Mouse (Mus musculus): ENCODE data around the gene Cdh5. TPM values are rescaled to one million over a fixed set of nuclear protein-coding genes. Genes with fewer than 3 reads are reported as not detected.

Cdh5 gene
- polyA plus RNA-seq, 1 experiment from 2014 or later, result 15.3 TPM

GRCm38 (mm10) chr8:104124534-104124933, 23.1 kb downstream of the Cdh5 start:
- Histone ChIP-seq H3K9me3 (no peaks in the 10 kb centered on the region), H3K36me3 (replicated peaks) (no peaks in the 10 kb centered on the region), H3K9ac (no peak overlapping the region), H3K4me2 (no peak overlapping the region), H3K4me3 (no peak overlapping the region), H3K27ac (no peak overlapping the region), H3K27me3 (replicated peaks) (no peaks in the 10 kb centered on the region), H3K4me1 (no peaks in the 10 kb centered on the region)
- ATAC-seq (replicated peaks), result no peak
- WGBS, result 81% methylated on average over 5 of the region's 5 CpGs

- H3K27ac ChIP-seq, result no peak overlapping the region
- no peaks in the 10 kb centered on the region for H3K4me1 ChIP-seq
- no peak for ATAC-seq (replicated peaks)
- H3K9me3 ChIP-seq, result no peaks in the 10 kb centered on the region
- H3K4me3 ChIP-seq, result no peak overlapping the region
- no peak overlapping the region for H3K9ac ChIP-seq
- H3K4me2 ChIP-seq, result no peak overlapping the region
- H3K36me3 ChIP-seq (replicated peaks), result no peaks in the 10 kb centered on the region
- 72% methylated on average over 4 of the region's 4 CpGs for WGBS
- H3K27me3 ChIP-seq (replicated peaks), result no peaks in the 10 kb centered on the region
Measured at GRCm38 (mm10) chr8:104127160-104127883, 25.9 kb downstream of the Cdh5 start.

GRCm38 (mm10) chr8:104130916-104131315, 29.5 kb downstream of the Cdh5 start:
- no peak overlapping the region for H3K9ac ChIP-seq
- H3K27ac ChIP-seq, result no peak overlapping the region
- no peaks in the 10 kb centered on the region for H3K27me3 ChIP-seq (replicated peaks)
- no peaks in the 10 kb centered on the region for H3K36me3 ChIP-seq (replicated peaks)
- no peaks in the 10 kb centered on the region for H3K9me3 ChIP-seq
- no peak overlapping the region for H3K4me2 ChIP-seq
- H3K4me3 ChIP-seq, result no peak overlapping the region
- no peaks in the 10 kb centered on the region for H3K4me1 ChIP-seq
- WGBS, result 95% methylated on average over 9 of the region's 9 CpGs
- no peak for ATAC-seq (replicated peaks)

- no peaks in the 10 kb centered on the region for H3K9me3 ChIP-seq
- H3K9ac ChIP-seq, result no peak overlapping the region
- no peak overlapping the region for H3K27ac ChIP-seq
- no peaks in the 10 kb centered on the region for H3K27me3 ChIP-seq (replicated peaks)
- H3K4me2 ChIP-seq, result no peak overlapping the region
- 86% methylated on average over 7 of the region's 7 CpGs for WGBS
- no peak overlapping the region for H3K4me3 ChIP-seq
- no peaks in the 10 kb centered on the region for H3K36me3 ChIP-seq (replicated peaks)
- ATAC-seq (replicated peaks), result no peak
- no peaks in the 10 kb centered on the region for H3K4me1 ChIP-seq
Measured at GRCm38 (mm10) chr8:104131414-104131975, 30.1 kb downstream of the Cdh5 start.

- 91% methylated on average over 8 of the region's 8 CpGs for WGBS
- Histone ChIP-seq H3K9me3 (no peaks in the 10 kb centered on the region), H3K4me2 (no peak overlapping the region), H3K36me3 (replicated peaks) (no peaks in the 10 kb centered on the region), H3K27ac (no peak overlapping the region), H3K4me1 (no peaks in the 10 kb centered on the region), H3K4me3 (no peak overlapping the region), H3K27me3 (replicated peaks) (no peaks in the 10 kb centered on the region), H3K9ac (no peak overlapping the region)
- ATAC-seq (replicated peaks), result no peak
Measured at GRCm38 (mm10) chr8:104134521-104134920, 33.1 kb downstream of the Cdh5 start.

- H3K4me3 ChIP-seq, result no peak overlapping the region
- no peaks in the 10 kb centered on the region for H3K36me3 ChIP-seq (replicated peaks)
- no peak overlapping the region for H3K4me2 ChIP-seq
- no peaks in the 10 kb centered on the region for H3K9me3 ChIP-seq
- 93% methylated on average over 3 of the region's 3 CpGs for WGBS
- no peaks in the 10 kb centered on the region for H3K4me1 ChIP-seq
- H3K27me3 ChIP-seq (replicated peaks), result no peaks in the 10 kb centered on the region
- no peak overlapping the region for H3K27ac ChIP-seq
- no peak for ATAC-seq (replicated peaks)
- no peak overlapping the region for H3K9ac ChIP-seq
Measured at GRCm38 (mm10) chr8:104136277-104136676, 34.9 kb downstream of the Cdh5 start.

GRCm38 (mm10) chr8:104137636-104138035, 36.2 kb downstream of the Cdh5 start:
- H3K4me1 ChIP-seq, result no peaks in the 10 kb centered on the region
- no peak for ATAC-seq (replicated peaks)
- H3K9me3 ChIP-seq, result no peaks in the 10 kb centered on the region
- no peak overlapping the region for H3K9ac ChIP-seq
- H3K27me3 ChIP-seq (replicated peaks), result no peaks in the 10 kb centered on the region
- H3K4me2 ChIP-seq, result no peak overlapping the region
- no peak overlapping the region for H3K27ac ChIP-seq
- WGBS, result 86% methylated on average over 5 of the region's 5 CpGs
- H3K4me3 ChIP-seq, result no peak overlapping the region
- no peaks in the 10 kb centered on the region for H3K36me3 ChIP-seq (replicated peaks)

- Histone ChIP-seq H3K27me3 (replicated peaks) (no peaks in the 10 kb centered on the region), H3K9me3 (no peaks in the 10 kb centered on the region), H3K4me1 (no peaks in the 10 kb centered on the region), H3K9ac (no peak overlapping the region), H3K27ac (no peak overlapping the region), H3K4me3 (no peak overlapping the region), H3K36me3 (replicated peaks) (no peaks in the 10 kb centered on the region), H3K4me2 (no peak overlapping the region)
- 91% methylated on average over 13 of the region's 13 CpGs for WGBS
- ATAC-seq (replicated peaks), result no peak
Measured at GRCm38 (mm10) chr8:104140611-104141010, 39.2 kb downstream of the Cdh5 start.

GRCm38 (mm10) chr8:104142415-104142814, 41.0 kb downstream of the Cdh5 start:
- H3K36me3 ChIP-seq (replicated peaks), result no peaks in the 10 kb centered on the region
- H3K9me3 ChIP-seq, result no peaks in the 10 kb centered on the region
- no peak overlapping the region for H3K4me3 ChIP-seq
- no peak overlapping the region for H3K4me2 ChIP-seq
- no peak overlapping the region for H3K27ac ChIP-seq
- ATAC-seq (replicated peaks), result no peak
- H3K9ac ChIP-seq, result no peak overlapping the region
- WGBS, result 92% methylated on average over 25 of the region's 25 CpGs
- H3K27me3 ChIP-seq (replicated peaks), result no peaks in the 10 kb centered on the region
- no peaks in the 10 kb centered on the region for H3K4me1 ChIP-seq

- Histone ChIP-seq H3K9me3 (no peaks in the 10 kb centered on the region), H3K27ac (no peak overlapping the region), H3K4me3 (no peak overlapping the region), H3K4me2 (no peak overlapping the region), H3K27me3 (replicated peaks) (no peaks in the 10 kb centered on the region), H3K4me1 (no peaks in the 10 kb centered on the region), H3K36me3 (replicated peaks) (no peaks in the 10 kb centered on the region), H3K9ac (no peak overlapping the region)
- WGBS, result 91% methylated on average over 4 of the region's 4 CpGs
- ATAC-seq (replicated peaks), result no peak
Measured at GRCm38 (mm10) chr8:104143379-104143778, 42.0 kb downstream of the Cdh5 start.

GRCm38 (mm10) chr8:104144434-104145216, 43.2 kb downstream of the Cdh5 start:
- H3K9ac ChIP-seq, result no peak overlapping the region
- no peaks in the 10 kb centered on the region for H3K9me3 ChIP-seq
- no peak overlapping the region for H3K27ac ChIP-seq
- no peak for ATAC-seq (replicated peaks)
- H3K4me2 ChIP-seq, result no peak overlapping the region
- no peaks in the 10 kb centered on the region for H3K36me3 ChIP-seq (replicated peaks)
- no peak overlapping the region for H3K4me3 ChIP-seq
- H3K4me1 ChIP-seq, result no peaks in the 10 kb centered on the region
- no peaks in the 10 kb centered on the region for H3K27me3 ChIP-seq (replicated peaks)
- 81% methylated on average over 13 of the region's 13 CpGs for WGBS

- Histone ChIP-seq H3K9me3 (no peaks in the 10 kb centered on the region), H3K9ac (no peak overlapping the region), H3K4me3 (no peak overlapping the region), H3K36me3 (replicated peaks) (no peaks in the 10 kb centered on the region), H3K27ac (no peak overlapping the region), H3K4me2 (no peak overlapping the region), H3K4me1 (no peaks in the 10 kb centered on the region), H3K27me3 (replicated peaks) (no peaks in the 10 kb centered on the region)
- 30% methylated on average over 15 of the region's 15 CpGs for WGBS
- peak; percentile 85; the same call in 1 of the 2 replicates for ATAC-seq (replicated peaks)
Measured at GRCm38 (mm10) chr8:104145981-104146689, 44.7 kb downstream of the Cdh5 start.

All from midbrain, embryonic 15.5 days (tissue).